Mouse (Mus musculus) E14TG2a.4 (cell line): Measurements from ENCODE around the gene Ctnna3.
"Not testable (repeated sequence)": the region's sequence is repeated elsewhere in the genome, so short reads cannot be mapped to it uniquely, and the experiment has no call there.

Experiments
- H3K27me3 ChIP-seq: 2 replicates; pipeline ENCODE4 v1.6.1; 2014; ENCODE audit warnings: low read length, control low read depth; ENCODE audit not compliant: insufficient read depth
- H3K36me3 ChIP-seq: 2 replicates; pipeline ENCODE4 v1.6.1; 2014; ENCODE audit warnings: low read length, control low read depth; ENCODE audit not compliant: insufficient read depth
- H3K4me1 ChIP-seq: replicated peaks from 2 replicates; pipeline ENCODE4 v1.6.1; 2014; ENCODE audit warnings: low read depth, low read length, control low read depth
- H3K4me3 ChIP-seq: replicated peaks from 2 replicates; pipeline ENCODE4 v1.5.1; 2014; ENCODE audit warnings: mild to moderate bottlenecking, low read length
- H3K9me3 ChIP-seq: 2 replicates; pipeline ENCODE4 v1.6.1; 2014; ENCODE audit warnings: low read length, control low read depth
- CTCF ChIP-seq: conservative IDR thresholded peaks from 2 replicates; pipeline ENCODE4 v1.5.1; 2014; ENCODE audit warnings: low read length
- NANOG ChIP-seq: IDR thresholded peaks from 2 replicates; pipeline ENCODE4 v1.6.1; 2014; ENCODE audit warnings: borderline replicate concordance, low read length, mixed read lengths
- POU5F1 ChIP-seq: IDR thresholded peaks from 2 replicates; pipeline ENCODE4 v1.6.1; 2014; ENCODE audit warnings: low read length, borderline replicate concordance

Ctnna3 gene

GRCm38 (mm10) chr10:64305802-64306201 is 875.9 kb downstream of the Ctnna3 start:
- Histone ChIP-seq H3K9me3 (no peaks in the 10 kb centered on the region), H3K36me3 (no peaks in the 10 kb centered on the region), H3K4me3 (no peak overlapping the region), H3K4me1 (no peaks in the 10 kb centered on the region), H3K27me3 (no peaks in the 10 kb centered on the region)
- TF ChIP-seq NANOG (no peak), POU5F1 (no peak), CTCF (no peak)

GRCm38 (mm10) chr10:64311622-64312292 is 881.9 kb downstream of the Ctnna3 start:
- TF ChIP-seq NANOG (no peak), POU5F1 (no peak), CTCF (no peak)
- H3K4me3 ChIP-seq: no peak overlapping the region
- H3K9me3 ChIP-seq: no peaks in the 10 kb centered on the region
- no peaks in the 10 kb centered on the region for H3K36me3 ChIP-seq
- no peaks in the 10 kb centered on the region for H3K27me3 ChIP-seq
- H3K4me1 ChIP-seq: no peaks in the 10 kb centered on the region

- TF ChIP-seq NANOG (no peak), CTCF (no peak), POU5F1 (no peak)
- no peaks in the 10 kb centered on the region for H3K36me3 ChIP-seq
- no peaks in the 10 kb centered on the region for H3K4me1 ChIP-seq
- no peak overlapping the region for H3K4me3 ChIP-seq
- H3K27me3 ChIP-seq: no peaks in the 10 kb centered on the region
- no peaks in the 10 kb centered on the region for H3K9me3 ChIP-seq
Measured at GRCm38 (mm10) chr10:64320332-64320731, 890.4 kb downstream of the Ctnna3 start.

- no peak for TF ChIP-seq POU5F1
- no peak for TF ChIP-seq CTCF
- no peak for TF ChIP-seq NANOG
- H3K9me3 ChIP-seq: no peaks in the 10 kb centered on the region
- no peaks in the 10 kb centered on the region for H3K4me1 ChIP-seq
- H3K27me3 ChIP-seq: no peaks in the 10 kb centered on the region
- no peak overlapping the region for H3K4me3 ChIP-seq
- no peaks in the 10 kb centered on the region for H3K36me3 ChIP-seq
Measured at GRCm38 (mm10) chr10:64342702-64343379, 912.9 kb downstream of the Ctnna3 start.

- Histone ChIP-seq H3K4me3 (no peak overlapping the region), H3K4me1 (no peaks in the 10 kb centered on the region), H3K27me3 (no peaks in the 10 kb centered on the region), H3K36me3 (no peaks in the 10 kb centered on the region), H3K9me3 (no peaks in the 10 kb centered on the region)
- TF ChIP-seq CTCF (no peak), NANOG (no peak), POU5F1 (no peak)
Measured at GRCm38 (mm10) chr10:64373288-64373687, 943.4 kb downstream of the Ctnna3 start.

- TF ChIP-seq POU5F1 (no peak), NANOG (no peak), CTCF (no peak)
- no peaks in the 10 kb centered on the region for H3K4me1 ChIP-seq
- H3K36me3 ChIP-seq: no peaks in the 10 kb centered on the region
- no peaks in the 10 kb centered on the region for H3K27me3 ChIP-seq
- no peak overlapping the region for H3K4me3 ChIP-seq
- no peaks in the 10 kb centered on the region for H3K9me3 ChIP-seq
Measured at GRCm38 (mm10) chr10:64377751-64378150, 947.9 kb downstream of the Ctnna3 start.

GRCm38 (mm10) chr10:64396579-64396978 is 966.7 kb downstream of the Ctnna3 start:
- Histone ChIP-seq H3K4me1 (no peaks in the 10 kb centered on the region), H3K4me3 (no peak overlapping the region), H3K36me3 (no peaks in the 10 kb centered on the region), H3K9me3 (no peaks in the 10 kb centered on the region), H3K27me3 (no peaks in the 10 kb centered on the region)
- TF ChIP-seq NANOG (no peak), POU5F1 (no peak), CTCF (no peak)

- H3K27me3 ChIP-seq, H3K36me3 ChIP-seq, H3K9me3 ChIP-seq, H3K4me1 ChIP-seq, H3K4me3 ChIP-seq: not testable (repeated sequence)
Measured at GRCm38 (mm10) chr10:64418396-64418795, 988.5 kb downstream of the Ctnna3 start.

- TF ChIP-seq NANOG (no peak), POU5F1 (no peak), CTCF (no peak)
Measured at GRCm38 (mm10) chr10:64438736-64439135, 1008.8 kb downstream of the Ctnna3 start.

More at GRCm38 (mm10) chr10:64438736-64439135, 1008.8 kb downstream of the Ctnna3 start:
- Histone ChIP-seq H3K4me3 (no peak overlapping the region), H3K36me3 (no peaks in the 10 kb centered on the region), H3K27me3 (no peaks in the 10 kb centered on the region), H3K4me1 (no peaks in the 10 kb centered on the region), H3K9me3 (no peaks in the 10 kb centered on the region)
